Mouse (Mus musculus): ENCODE measurements around the gene Btnl4. TPM values are rescaled to one million over a fixed set of nuclear protein-coding genes. Genes with fewer than 3 reads are reported as not detected.

Gene Btnl4
- polyA plus RNA-seq, 1 experiment from 2014 or later, result not detected

Other genes with a start within 250 kb of the Btnl4 start
- not detected in 2 replicates for gene H2-Ob, start 238.4 kb downstream of the Btnl4 start, polyA plus RNA-seq (2014; fragmentation: Nextera tagmentation; extraction: Ambion mirVana)
- gene H2-Ab1, start 219.6 kb downstream of the Btnl4 start, polyA plus RNA-seq (2014; fragmentation: Nextera tagmentation; extraction: Ambion mirVana), result 4.3 and 4.7 TPM in 2 replicates
- gene H2-Aa, start 189.5 kb downstream of the Btnl4 start, polyA plus RNA-seq (2014; fragmentation: Nextera tagmentation; extraction: Ambion mirVana), result not detected in 2 replicates
- 1.7 TPM in 2 replicates for gene H2-Eb1, start 171.5 kb downstream of the Btnl4 start, polyA plus RNA-seq (2014; fragmentation: Nextera tagmentation; extraction: Ambion mirVana)
- gene H2-Eb2, start 151.7 kb downstream of the Btnl4 start, polyA plus RNA-seq (2014; fragmentation: Nextera tagmentation; extraction: Ambion mirVana), result not detected in 2 replicates
- gene Btnl2, start 122.5 kb downstream of the Btnl4 start, polyA plus RNA-seq (2014; fragmentation: Nextera tagmentation; extraction: Ambion mirVana), result 0.07 TPM in 1 of 2 replicates, not detected in the other
- gene Btnl1, start 100.2 kb downstream of the Btnl4 start, polyA plus RNA-seq (2014; fragmentation: Nextera tagmentation; extraction: Ambion mirVana), result not detected in 2 replicates
- gene BC051142, start 78.5 kb downstream of the Btnl4 start, polyA plus RNA-seq (2014; fragmentation: Nextera tagmentation; extraction: Ambion mirVana), result 1.6 and 2.9 TPM in 2 replicates
- gene Btnl6, start 40.0 kb upstream of the Btnl4 start, polyA plus RNA-seq (2014; fragmentation: Nextera tagmentation; extraction: Ambion mirVana), result not detected in 2 replicates
- gene Notch4, start 87.0 kb upstream of the Btnl4 start, polyA plus RNA-seq (2014; fragmentation: Nextera tagmentation; extraction: Ambion mirVana), result 8.9 and 15.8 TPM in 2 replicates
- gene Gpsm3, start 112.5 kb upstream of the Btnl4 start, polyA plus RNA-seq (2014; fragmentation: Nextera tagmentation; extraction: Ambion mirVana), result 4.4 and 4.8 TPM in 2 replicates
- 17.3 and 20.1 TPM in 2 replicates for gene Pbx2, start 113.9 kb upstream of the Btnl4 start, polyA plus RNA-seq (2014; fragmentation: Nextera tagmentation; extraction: Ambion mirVana)
- 1.4 and 1.6 TPM in 2 replicates for gene Ager, start 120.5 kb upstream of the Btnl4 start, polyA plus RNA-seq (2014; fragmentation: Nextera tagmentation; extraction: Ambion mirVana)
- gene Rnf5, start 126.4 kb upstream of the Btnl4 start, polyA plus RNA-seq (2014; fragmentation: Nextera tagmentation; extraction: Ambion mirVana), result 180 and 185 TPM in 2 replicates
- 68.4 and 75.3 TPM in 2 replicates for gene Agpat1, start 126.9 kb upstream of the Btnl4 start, polyA plus RNA-seq (2014; fragmentation: Nextera tagmentation; extraction: Ambion mirVana)
- 3.3 and 3.8 TPM in 2 replicates for gene Egfl8, start 138.7 kb upstream of the Btnl4 start, polyA plus RNA-seq (2014; fragmentation: Nextera tagmentation; extraction: Ambion mirVana)
- 25.8 and 26.4 TPM in 2 replicates for gene Ppt2, start 151.2 kb upstream of the Btnl4 start, polyA plus RNA-seq (2014; fragmentation: Nextera tagmentation; extraction: Ambion mirVana)
- 1.8 and 2.4 TPM in 2 replicates for gene Prrt1, start 152.2 kb upstream of the Btnl4 start, polyA plus RNA-seq (2014; fragmentation: Nextera tagmentation; extraction: Ambion mirVana)
- gene Fkbpl, start 167.4 kb upstream of the Btnl4 start, polyA plus RNA-seq (2014; fragmentation: Nextera tagmentation; extraction: Ambion mirVana), result 14.4 and 15.1 TPM in 2 replicates
- gene Atf6b, start 169.8 kb upstream of the Btnl4 start, polyA plus RNA-seq (2014; fragmentation: Nextera tagmentation; extraction: Ambion mirVana), result 68.2 and 77.6 TPM in 2 replicates
- 0.03 and 0.05 TPM in 2 replicates for gene Tnxb, start 193.2 kb upstream of the Btnl4 start, polyA plus RNA-seq (2014; fragmentation: Nextera tagmentation; extraction: Ambion mirVana)